Mouse (Mus musculus): ENCODE measurements at regions not wholly inside any gene's neighbourhood (a gene's known extent, or its start where the extent isn't known, plus 50 kb on each side); places are given as distances from the start of the nearest gene placed in this dataset.
"Not testable (repeated sequence)": the region's sequence is repeated elsewhere in the genome, so short reads cannot be mapped to it uniquely, and the experiment has no call there.

- no peak for TF ChIP-seq CTCF (IDR thresholded peaks at IDR 0.05; ENCODE audit: low read depth)
- no peak for TF ChIP-seq EP300 (IDR thresholded peaks at IDR 0.05; ENCODE audit: low read depth)
- ATAC-seq (ENCODE audit: insufficient read depth, low read depth): peak; percentile 87
- Histone ChIP-seq H3K27me3 (ENCODE audit: control insufficient read depth, insufficient read depth, low read length) (no peaks in the 10 kb centered on the region), H3K4me1 (ENCODE audit: control insufficient read depth, insufficient read depth) (no peaks in the 10 kb centered on the region), H3K36me3 (replicated peaks; ENCODE audit: control insufficient read depth, insufficient read depth, low read length) (no peaks in the 10 kb centered on the region), H3K9ac (replicated peaks; ENCODE audit: low read depth, low read length) (no peak overlapping the region), H3K4me3 (ENCODE audit: low read depth, low read length) (no peak overlapping the region), H3K9me3 (replicated peaks; ENCODE audit: control insufficient read depth, low read length) (no peaks in the 10 kb centered on the region), H3K4me2 (ENCODE audit: low read depth, low read length) (no peak overlapping the region), H3K27ac (ENCODE audit: low read depth) (peak overlapping the region; percentile 82)
- 6% methylated on average over 2 of the region's 2 CpGs for WGBS
- peak; percentile 65 for DNase-seq (ENCODE audit: low spot score)
Observed at GRCm38 (mm10) chr16:49521685-49522084, 177.3 kb upstream of the Ift57 start.

GRCm38 (mm10) chr16:49522576-49522975 lies 176.5 kb upstream of the Ift57 start:
- no peaks in the 10 kb centered on the region for H3K36me3 ChIP-seq (replicated peaks; ENCODE audit: control insufficient read depth, insufficient read depth, low read length)
- no peak overlapping the region for H3K4me2 ChIP-seq (ENCODE audit: low read depth, low read length)
- no peak overlapping the region for H3K27ac ChIP-seq (ENCODE audit: low read depth)
- WGBS: 69% methylated on average over 5 of the region's 5 CpGs
- no peak overlapping the region for H3K9ac ChIP-seq (replicated peaks; ENCODE audit: low read depth, low read length)
- H3K4me1 ChIP-seq (ENCODE audit: control insufficient read depth, insufficient read depth): no peaks in the 10 kb centered on the region
- TF ChIP-seq CTCF (IDR thresholded peaks at IDR 0.05; ENCODE audit: low read depth) (no peak), EP300 (IDR thresholded peaks at IDR 0.05; ENCODE audit: low read depth) (no peak)
- no peaks in the 10 kb centered on the region for H3K9me3 ChIP-seq (replicated peaks; ENCODE audit: control insufficient read depth, low read length)
- H3K4me3 ChIP-seq (ENCODE audit: low read depth, low read length): no peak overlapping the region
- no peak for ATAC-seq (ENCODE audit: insufficient read depth, low read depth)
- H3K27me3 ChIP-seq (ENCODE audit: control insufficient read depth, insufficient read depth, low read length): no peaks in the 10 kb centered on the region
- DNase-seq (ENCODE audit: low spot score): no peak

- ATAC-seq (ENCODE audit: insufficient read depth, low read depth); H3K27ac ChIP-seq (ENCODE audit: low read depth); H3K4me2 ChIP-seq (ENCODE audit: low read depth, low read length); H3K4me3 ChIP-seq (ENCODE audit: low read depth, low read length); H3K9me3 ChIP-seq (replicated peaks; ENCODE audit: control insufficient read depth, low read length); H3K27me3 ChIP-seq (ENCODE audit: control insufficient read depth, insufficient read depth, low read length); H3K9ac ChIP-seq (replicated peaks; ENCODE audit: low read depth, low read length); H3K36me3 ChIP-seq (replicated peaks; ENCODE audit: control insufficient read depth, insufficient read depth, low read length); DNase-seq (ENCODE audit: low spot score): not testable (repeated sequence)
- peaks cover 11% of the 10 kb centered on the region; the same call in 1 of the 2 replicates for H3K4me1 ChIP-seq (ENCODE audit: control insufficient read depth, insufficient read depth)
- 62% methylated on average over 2 of the region's 2 CpGs for WGBS
Observed at GRCm38 (mm10) chr16:49528618-49529017, 170.4 kb upstream of the Ift57 start.

- ATAC-seq (ENCODE audit: insufficient read depth, low read depth): no peak
- Histone ChIP-seq H3K27me3 (ENCODE audit: control insufficient read depth, insufficient read depth, low read length) (no peaks in the 10 kb centered on the region), H3K9ac (replicated peaks; ENCODE audit: low read depth, low read length) (no peak overlapping the region), H3K27ac (ENCODE audit: low read depth) (no peak overlapping the region), H3K4me2 (ENCODE audit: low read depth, low read length) (no peak overlapping the region), H3K36me3 (replicated peaks; ENCODE audit: control insufficient read depth, insufficient read depth, low read length) (no peaks in the 10 kb centered on the region), H3K4me1 (ENCODE audit: control insufficient read depth, insufficient read depth) (peaks cover 14% of the 10 kb centered on the region; the same call in 1 of the 2 replicates), H3K4me3 (ENCODE audit: low read depth, low read length) (no peak overlapping the region), H3K9me3 (replicated peaks; ENCODE audit: control insufficient read depth, low read length) (no peaks in the 10 kb centered on the region)
- no peak for TF ChIP-seq EP300 (IDR thresholded peaks at IDR 0.05; ENCODE audit: low read depth)
- peak; percentile 61 for TF ChIP-seq CTCF (IDR thresholded peaks at IDR 0.05; ENCODE audit: low read depth)
- DNase-seq (ENCODE audit: low spot score): peak; percentile 47
- 61% methylated on average over 2 of the region's 2 CpGs for WGBS
Observed at GRCm38 (mm10) chr16:49529060-49529459, 170.0 kb upstream of the Ift57 start.

GRCm38 (mm10) chr16:49530051-49530450 lies 169.0 kb upstream of the Ift57 start:
- peaks cover 17% of the 10 kb centered on the region; the same call in 1 of the 2 replicates for H3K4me1 ChIP-seq (ENCODE audit: control insufficient read depth, insufficient read depth)
- no peak overlapping the region for H3K4me2 ChIP-seq (ENCODE audit: low read depth, low read length)
- no peaks in the 10 kb centered on the region for H3K9me3 ChIP-seq (replicated peaks; ENCODE audit: control insufficient read depth, low read length)
- TF ChIP-seq CTCF (IDR thresholded peaks at IDR 0.05; ENCODE audit: low read depth) (no peak), EP300 (IDR thresholded peaks at IDR 0.05; ENCODE audit: low read depth) (no peak)
- no peak overlapping the region for H3K4me3 ChIP-seq (ENCODE audit: low read depth, low read length)
- no peak overlapping the region for H3K27ac ChIP-seq (ENCODE audit: low read depth)
- no peaks in the 10 kb centered on the region for H3K36me3 ChIP-seq (replicated peaks; ENCODE audit: control insufficient read depth, insufficient read depth, low read length)
- DNase-seq (ENCODE audit: low spot score): no peak
- 44% methylated on average over 5 of the region's 5 CpGs for WGBS
- no peak for ATAC-seq (ENCODE audit: insufficient read depth, low read depth)
- H3K27me3 ChIP-seq (ENCODE audit: control insufficient read depth, insufficient read depth, low read length): no peaks in the 10 kb centered on the region
- H3K9ac ChIP-seq (replicated peaks; ENCODE audit: low read depth, low read length): no peak overlapping the region

- Histone ChIP-seq H3K27me3 (ENCODE audit: control insufficient read depth, insufficient read depth, low read length) (no peaks in the 10 kb centered on the region), H3K27ac (ENCODE audit: low read depth) (no peak overlapping the region)
- no peak for DNase-seq (ENCODE audit: low spot score)
Observed at GRCm38 (mm10) chr16:49532071-49532686, 166.9 kb upstream of the Ift57 start.

More at GRCm38 (mm10) chr16:49532071-49532686, 166.9 kb upstream of the Ift57 start:
- H3K4me3 ChIP-seq (ENCODE audit: low read depth, low read length): no peak overlapping the region
- peaks cover 17% of the 10 kb centered on the region; the same call in 1 of the 2 replicates for H3K4me1 ChIP-seq (ENCODE audit: control insufficient read depth, insufficient read depth)
- no peaks in the 10 kb centered on the region for H3K36me3 ChIP-seq (replicated peaks; ENCODE audit: control insufficient read depth, insufficient read depth, low read length)
- TF ChIP-seq EP300 (IDR thresholded peaks at IDR 0.05; ENCODE audit: low read depth) (no peak), CTCF (IDR thresholded peaks at IDR 0.05; ENCODE audit: low read depth) (no peak)
- H3K9ac ChIP-seq (replicated peaks; ENCODE audit: low read depth, low read length): no peak overlapping the region
- H3K9me3 ChIP-seq (replicated peaks; ENCODE audit: control insufficient read depth, low read length): no peaks in the 10 kb centered on the region
- WGBS: 87% methylated on average over 7 of the region's 7 CpGs
- H3K4me2 ChIP-seq (ENCODE audit: low read depth, low read length): no peak overlapping the region
- no peak for ATAC-seq (ENCODE audit: insufficient read depth, low read depth)
